Mouse (Mus musculus): ENCODE data around the gene Ift46.

DNA sequence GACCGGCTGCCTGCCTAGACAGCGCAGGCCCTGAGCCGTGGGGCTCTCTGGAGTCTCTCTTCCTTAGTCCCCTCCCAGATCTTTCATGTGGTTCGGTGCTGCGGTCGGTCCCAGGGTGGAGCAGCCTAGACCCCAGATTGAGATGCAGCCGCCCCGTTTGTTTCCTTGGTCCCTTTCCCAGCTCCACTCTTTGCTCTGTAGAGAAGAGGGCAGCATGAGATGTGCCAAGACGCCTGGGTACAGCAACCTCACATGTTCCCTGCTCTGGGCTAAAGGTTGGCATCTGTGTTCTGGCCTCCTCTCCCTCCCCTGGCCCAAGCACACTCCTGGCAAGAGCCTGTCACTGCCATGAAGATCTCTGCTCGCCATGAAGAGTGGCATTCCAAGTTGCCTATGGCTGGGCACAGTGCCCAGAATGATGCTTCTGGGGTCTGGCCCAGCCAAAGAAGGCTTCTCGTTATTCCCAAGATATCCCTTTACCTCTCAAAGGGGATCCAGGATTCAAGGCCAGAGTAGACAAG lies 44.1 kb upstream of the Ift46 start:
- TF ChIP-seq CTCF (IDR thresholded peaks at IDR 0.05; ENCODE audit: control insufficient read depth, insufficient read depth, low read length) (no peak), POLR2A (IDR thresholded peaks at IDR 0.05; ENCODE audit: borderline replicate concordance, control insufficient read depth, low read depth, low read length) (no peak)
